Mouse (Mus musculus) liver, postnatal 0 days (tissue): ENCODE data around the gene Pet2.

Experiments
- CTCF ChIP-seq: sonication (generic); IDR thresholded peaks from 2 replicates; pipeline ENCODE4 v1.5.1; 2016; ENCODE audit warnings: antibody characterized with exemption, low read depth
- EP300 ChIP-seq: IDR thresholded peaks from 2 replicates; pipeline ENCODE4 v1.6.1; 2016; ENCODE audit warnings: antibody characterized with exemption, low read depth, mild to moderate bottlenecking

DNA sequence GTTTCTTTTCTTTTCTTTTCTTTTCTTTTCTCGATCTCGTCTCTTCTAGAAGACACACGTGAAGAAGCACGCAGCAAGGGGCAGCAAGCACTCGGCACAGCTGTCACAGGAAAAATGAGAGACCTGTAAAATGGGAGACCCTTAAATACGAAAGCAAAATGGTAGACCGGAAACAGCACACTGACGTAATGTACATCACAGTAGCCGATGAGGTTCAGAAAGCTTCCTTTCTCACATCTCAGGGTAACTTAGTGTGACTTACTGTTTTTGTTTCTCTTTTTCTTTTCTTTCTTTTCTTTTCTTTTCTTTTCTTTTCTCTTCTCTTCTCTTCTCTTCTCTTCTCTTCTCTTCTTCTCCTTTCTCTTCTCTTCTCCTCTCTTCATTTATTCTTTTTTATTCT is at the start of gene Pet2:
- TF ChIP-seq CTCF (no peak), EP300 (no peak)
